Mouse (Mus musculus): ENCODE data around the gene Trio.

- no peak for TF ChIP-seq POLR2A (IDR thresholded peaks at IDR 0.05; ENCODE audit: low read depth, low read length)
- no peak for TF ChIP-seq CTCF (IDR thresholded peaks at IDR 0.05; ENCODE audit: extremely low read depth, insufficient read depth, insufficient read length, insufficient replicate concordance)
Measured at GRCm38 (mm10) chr15:27955614-27956013, 70.0 kb downstream of the Trio start.
